Mouse (Mus musculus) midbrain, embryonic 13.5 days (tissue): ENCODE data around the gene Ypel3. TPM values are rescaled to one million over a fixed set of nuclear protein-coding genes. Genes with fewer than 3 reads are reported as not detected.
A peak's percentile ranks its signal among the peaks of the same experiment; 100 is the strongest.

Experiments
- ATAC-seq: fragments of 200-750 bp; cut with Nextera tagmentation; 2 replicates; pipeline ENCODE4 v1.8.0; 2017; ENCODE audit warnings: mild to moderate bottlenecking, moderate TSS enrichment, moderate library complexity
- H3K27ac ChIP-seq: fragments of 300-500 bp; sonication (generic); 2 replicates; pipeline ENCODE4 v1.5.1; 2015; ENCODE audit warnings: inconsistent platforms, mild to moderate bottlenecking, moderate library complexity
- H3K27me3 ChIP-seq: fragments of 300-500 bp; sonication (generic); 2 replicates; pipeline ENCODE4 v1.6.1; 2015; ENCODE audit warnings: mild to moderate bottlenecking, inconsistent platforms
- H3K36me3 ChIP-seq: fragments of 300-500 bp; sonication (generic); 2 replicates; pipeline ENCODE4 v1.6.1; 2015; ENCODE audit warnings: mild to moderate bottlenecking, inconsistent platforms
- H3K4me1 ChIP-seq: fragments of 300-500 bp; sonication (generic); replicated peaks from 2 replicates; pipeline ENCODE4 v1.6.1; 2015; ENCODE audit warnings: inconsistent platforms
- H3K4me2 ChIP-seq: fragments of 300-500 bp; sonication (generic); replicated peaks from 2 replicates; pipeline ENCODE4 v1.6.1; 2015; ENCODE audit warnings: moderate library complexity, mild to moderate bottlenecking, inconsistent platforms
- H3K4me3 ChIP-seq: fragments of 300-500 bp; sonication (generic); replicated peaks from 2 replicates; pipeline ENCODE4 v1.5.1; 2015; ENCODE audit warnings: mild to moderate bottlenecking, inconsistent platforms
- H3K9ac ChIP-seq: fragments of 300-500 bp; sonication (generic); replicated peaks from 2 replicates; pipeline ENCODE4 v1.6.1; 2015; ENCODE audit warnings: mild to moderate bottlenecking, inconsistent platforms
- H3K9me3 ChIP-seq: fragments of 300-500 bp; sonication (generic); 2 replicates; pipeline ENCODE4 v1.6.1; 2016; ENCODE audit warnings: mild to moderate bottlenecking, inconsistent platforms
- WGBS: fragments of 180-500 bp; shearing (Covaris S2); methylation state at CpG from one replicate; pipeline ENCODE4 v1.1.7; 2015; 5-methylcytosine and 5-hydroxymethylcytosine counted together
- polyA plus RNA-seq: library from polyadenylated mRNA; unstranded; fragments of >200 nt; fragmentation: Nextera tagmentation; extraction: Ambion mirVana; gene quantifications from 2 replicates; pipeline ENCODE4 v1.2.1, GENCODE M21; 2015

Ypel3 gene
- polyA plus RNA-seq, 1 experiment from 2014 or later = 180 TPM

DNA sequence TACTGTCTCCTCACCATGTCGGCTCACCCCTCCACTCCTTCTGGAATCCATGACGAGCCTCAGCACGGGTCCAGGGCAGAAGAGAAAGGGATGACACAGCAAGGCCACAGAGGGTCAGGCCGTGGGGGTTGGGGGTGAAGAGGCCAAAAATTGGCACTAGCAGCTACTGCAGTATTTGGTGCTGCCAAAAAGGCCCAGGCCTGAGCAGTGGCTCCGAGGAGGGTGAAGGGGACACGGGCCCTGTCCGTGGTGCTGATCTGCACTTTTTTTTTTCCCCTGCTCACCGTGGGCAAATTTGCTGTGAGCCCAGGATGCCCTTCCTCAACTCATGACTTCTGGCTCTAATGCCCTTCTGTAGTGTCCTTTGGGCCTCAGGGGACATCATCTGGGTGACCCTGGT, 48.6 kb downstream of the Ypel3 start:
- Histone ChIP-seq H3K27ac (no peak overlapping the region), H3K9ac (peak overlapping the region; percentile 50), H3K4me3 (peak overlapping the region; percentile 70), H3K9me3 (no peaks in the 10 kb centered on the region), H3K4me2 (peak overlapping the region; percentile 54), H3K4me1 (peaks cover 65% of the 10 kb centered on the region), H3K36me3 (peaks cover 27% of the 10 kb centered on the region), H3K27me3 (no peaks in the 10 kb centered on the region)
- no peak for ATAC-seq
- 28% methylated on average over 8 of the region's 8 CpGs for WGBS

GRCm38 (mm10) chr7:126825952-126826351, 49.2 kb downstream of the Ypel3 start:
- Histone ChIP-seq H3K9ac (peak overlapping the region; percentile 50), H3K27ac (no peak overlapping the region), H3K4me3 (no peak overlapping the region), H3K9me3 (no peaks in the 10 kb centered on the region), H3K27me3 (no peaks in the 10 kb centered on the region), H3K4me2 (peak overlapping the region; percentile 54), H3K4me1 (peaks cover 65% of the 10 kb centered on the region), H3K36me3 (peaks cover 30% of the 10 kb centered on the region)
- no peak for ATAC-seq
- WGBS = 77% methylated on average over 5 of the region's 5 CpGs

Other genes with a start within 250 kb of the Ypel3 start
- 207 and 213 TPM in 2 replicates for gene Eif3c, start 210.5 kb upstream of the Ypel3 start, polyA plus RNA-seq
- 0.21 and 0.69 TPM in 2 replicates for gene Apobr, start 192.0 kb upstream of the Ypel3 start, polyA plus RNA-seq
- gene Cln3, start 191.1 kb upstream of the Ypel3 start, polyA plus RNA-seq = 27.7 and 28.8 TPM in 2 replicates
- not detected in 2 replicates for gene Il27, start 182.0 kb upstream of the Ypel3 start, polyA plus RNA-seq
- gene Nupr1, start 146.1 kb upstream of the Ypel3 start, polyA plus RNA-seq = 4.8 and 7.6 TPM in 2 replicates
- 54.5 and 57.0 TPM in 2 replicates for gene Sgf29, start 127.6 kb upstream of the Ypel3 start, polyA plus RNA-seq
- 0.93 and 1.9 TPM in 2 replicates for gene Sult1a1, start 100.5 kb upstream of the Ypel3 start, polyA plus RNA-seq
- 141 and 158 TPM in 2 replicates for gene Bola2, start 81.6 kb upstream of the Ypel3 start, polyA plus RNA-seq
- gene Slx1b, start 81.2 kb upstream of the Ypel3 start, polyA plus RNA-seq = 21.0 and 21.1 TPM in 2 replicates
- gene Coro1a, start 69.2 kb upstream of the Ypel3 start, polyA plus RNA-seq = 96.3 and 101 TPM in 2 replicates
- gene Mapk3, start 17.4 kb upstream of the Ypel3 start, polyA plus RNA-seq = 78.8 and 80.7 TPM in 2 replicates
- 2.5 and 2.9 TPM in 2 replicates for gene Gdpd3, start 10.6 kb upstream of the Ypel3 start, polyA plus RNA-seq
- gene Tbx6, start 4.5 kb downstream of the Ypel3 start, polyA plus RNA-seq = 0.36 and 0.49 TPM in 2 replicates
- 224 and 241 TPM in 2 replicates for gene Ppp4c, start 15.5 kb downstream of the Ypel3 start, polyA plus RNA-seq
- 48.3 and 52.6 TPM in 2 replicates for gene Fam57b, start 20.7 kb downstream of the Ypel3 start, polyA plus RNA-seq
- not detected in 2 replicates for gene 4930451I11Rik, start 54.7 kb downstream of the Ypel3 start, polyA plus RNA-seq
- 5.3 and 8.5 TPM in 2 replicates for gene Doc2a, start 70.5 kb downstream of the Ypel3 start, polyA plus RNA-seq
- gene Hirip3, start 85.0 kb downstream of the Ypel3 start, polyA plus RNA-seq = 26.8 and 28.5 TPM in 2 replicates
- gene Ino80e, start 85.4 kb downstream of the Ypel3 start, polyA plus RNA-seq = 84.3 and 88.8 TPM in 2 replicates
- 61.4 and 63.1 TPM in 2 replicates for gene Taok2, start 107.7 kb downstream of the Ypel3 start, polyA plus RNA-seq
- 33.2 and 35.0 TPM in 2 replicates for gene Tmem219, start 146.0 kb downstream of the Ypel3 start, polyA plus RNA-seq
- gene Kctd13, start 151.9 kb downstream of the Ypel3 start, polyA plus RNA-seq = 84.3 and 85.7 TPM in 2 replicates
- gene Asphd1, start 172.6 kb downstream of the Ypel3 start, polyA plus RNA-seq = 5.5 and 5.8 TPM in 2 replicates
- 34.9 and 35.3 TPM in 2 replicates for gene Sez6l2, start 173.6 kb downstream of the Ypel3 start, polyA plus RNA-seq
- gene Cdipt, start 199.0 kb downstream of the Ypel3 start, polyA plus RNA-seq = 101 and 108 TPM in 2 replicates
- 0.72 and 0.85 TPM in 2 replicates for gene Cdiptos, start 199.1 kb downstream of the Ypel3 start, polyA plus RNA-seq
- 3.0 and 3.7 TPM in 2 replicates for gene Mvp, start 237.7 kb downstream of the Ypel3 start, polyA plus RNA-seq
- 0.30 TPM in 1 of 2 replicates, not detected in the other for gene Pagr1b, start 239.5 kb downstream of the Ypel3 start, polyA plus RNA-seq
- gene Pagr1a, start 240.4 kb downstream of the Ypel3 start, polyA plus RNA-seq = 39.8 and 40.8 TPM in 2 replicates
- 72.0 and 73.9 TPM in 2 replicates for gene Gm42742, start 244.1 kb downstream of the Ypel3 start, polyA plus RNA-seq
- 10.8 and 11.9 TPM in 2 replicates for gene Prrt2, start 244.3 kb downstream of the Ypel3 start, polyA plus RNA-seq